Mouse (Mus musculus) right cerebral cortex, adult 18-20 months (tissue): ENCODE measurements around the gene Ppp2r5d.

Experiments used
- DNase-seq: peaks from one replicate; pipeline ENCODE4 v3.0.0; 2022; ENCODE audit warnings: mixed read lengths

Ppp2r5d gene

GRCm38 (mm10) chr17:46679843-46680759 is 24.8 kb downstream of the Ppp2r5d start:
- peak; percentile 29 for DNase-seq

- DNase-seq, result no peak
Measured at GRCm38 (mm10) chr17:46678911-46679310, 26.0 kb downstream of the Ppp2r5d start.

GRCm38 (mm10) chr17:46678416-46678815 is 26.5 kb downstream of the Ppp2r5d start, which contains the start of gene Mea1:
Gene Mea1, plus strand, starts transcription at chr17:46678793.
- no peak for DNase-seq

- no peak for DNase-seq
Measured at GRCm38 (mm10) chr17:46674530-46675283, 30.2 kb downstream of the Ppp2r5d start.

- DNase-seq, result peak; percentile 92
Measured at GRCm38 (mm10) chr17:46673850-46674529, 30.9 kb downstream of the Ppp2r5d start, which contains the start of gene Rrp36. Gene Rrp36, minus strand, starts transcription at chr17:46674352.

- DNase-seq, result no peak
Measured at GRCm38 (mm10) chr17:46669911-46670310, 35.0 kb downstream of the Ppp2r5d start.

GRCm38 (mm10) chr17:46667712-46668111 is 37.2 kb downstream of the Ppp2r5d start:
- no peak for DNase-seq

GRCm38 (mm10) chr17:46662730-46663129 is 42.2 kb downstream of the Ppp2r5d start:
- no peak for DNase-seq

- DNase-seq, result no peak
Measured at GRCm38 (mm10) chr17:46661981-46662380, 42.9 kb downstream of the Ppp2r5d start.

GRCm38 (mm10) chr17:46661351-46661750 is 43.6 kb downstream of the Ppp2r5d start:
- DNase-seq, result no peak

- no peak for DNase-seq
Measured at GRCm38 (mm10) chr17:46656054-46656453, 48.9 kb downstream of the Ppp2r5d start.

- DNase-seq, result no peak
Measured at GRCm38 (mm10) chr17:46651755-46652547, 53.0 kb downstream of the Ppp2r5d start.

GRCm38 (mm10) chr17:46651292-46651691 is 53.6 kb downstream of the Ppp2r5d start:
- no peak for DNase-seq

- DNase-seq, result peak; percentile 94
Measured at GRCm38 (mm10) chr17:46650232-46651031, 54.5 kb downstream of the Ppp2r5d start, which contains the start of gene Cul7. Gene Cul7, plus strand, starts transcription at chr17:46650337.

- no peak for DNase-seq
Measured at GRCm38 (mm10) chr17:46649811-46650210, 55.1 kb downstream of the Ppp2r5d start.

GRCm38 (mm10) chr17:46648436-46648835 is 56.5 kb downstream of the Ppp2r5d start:
- no peak for DNase-seq

- no peak for DNase-seq
Measured at GRCm38 (mm10) chr17:46647279-46647678, 57.6 kb downstream of the Ppp2r5d start.

- DNase-seq, result no peak
Measured at GRCm38 (mm10) chr17:46646322-46646662, 58.6 kb downstream of the Ppp2r5d start.

- peak; percentile 98 for DNase-seq
Measured at GRCm38 (mm10) chr17:46645561-46646321, 59.2 kb downstream of the Ppp2r5d start, which contains the start of the genes Klc4 and Mrpl2. Gene Klc4, minus strand, starts transcription at chr17:46646022. Gene Mrpl2, plus strand, starts transcription at chr17:46646229.

- no peak for DNase-seq
Measured at GRCm38 (mm10) chr17:46644916-46645475, 59.9 kb downstream of the Ppp2r5d start.
